Mouse (Mus musculus): Measurements from ENCODE around the gene Igsf11.

The Igsf11 gene

GRCm38 (mm10) chr16:38892371-38892770 lies at the start of gene Igsf11:
TSS of gene Igsf11 (plus strand) at chr16:38892671.
- DNase-seq (ENCODE audit: low read depth, low spot score), result no peak

- DNase-seq (ENCODE audit: low read depth, low spot score), result peak; percentile 40
Observed at GRCm38 (mm10) chr16:38858120-38858749, 34.2 kb upstream of the Igsf11 start.

- DNase-seq (ENCODE audit: low read depth, low spot score), result no peak
Observed at GRCm38 (mm10) chr16:38860548-38860947, 31.9 kb upstream of the Igsf11 start.

GRCm38 (mm10) chr16:38864358-38864757 lies 28.1 kb upstream of the Igsf11 start:
- no peak for DNase-seq (ENCODE audit: low read depth, low spot score)

- DNase-seq (ENCODE audit: low read depth, low spot score), result no peak
Observed at GRCm38 (mm10) chr16:38873231-38873630, 19.2 kb upstream of the Igsf11 start.

- DNase-seq (ENCODE audit: low read depth, low spot score), result no peak
Observed at GRCm38 (mm10) chr16:38874481-38874880, 18.0 kb upstream of the Igsf11 start.

- no peak for DNase-seq (ENCODE audit: low read depth, low spot score)
Observed at GRCm38 (mm10) chr16:38898816-38899425, 6.5 kb downstream of the Igsf11 start.

- no peak for DNase-seq (ENCODE audit: low read depth, low spot score)
Observed at GRCm38 (mm10) chr16:38900024-38900423, 7.6 kb downstream of the Igsf11 start.

- peak; percentile 82 for DNase-seq (ENCODE audit: low read depth, low spot score)
Observed at GRCm38 (mm10) chr16:38902111-38902778, 9.8 kb downstream of the Igsf11 start.

- no peak for DNase-seq (ENCODE audit: low read depth, low spot score)
Observed at GRCm38 (mm10) chr16:38903020-38903419, 10.5 kb downstream of the Igsf11 start.

- DNase-seq (ENCODE audit: low read depth, low spot score), result no peak
Observed at GRCm38 (mm10) chr16:38904202-38904601, 11.7 kb downstream of the Igsf11 start.

- DNase-seq (ENCODE audit: low read depth, low spot score), result no peak
Observed at GRCm38 (mm10) chr16:38905911-38906310, 13.4 kb downstream of the Igsf11 start.

- no peak for DNase-seq (ENCODE audit: low read depth, low spot score)
Observed at GRCm38 (mm10) chr16:38908304-38908703, 15.8 kb downstream of the Igsf11 start.

- no peak for DNase-seq (ENCODE audit: low read depth, low spot score)
Observed at GRCm38 (mm10) chr16:38909506-38909905, 17.0 kb downstream of the Igsf11 start.

GRCm38 (mm10) chr16:38910088-38910487 lies 17.6 kb downstream of the Igsf11 start:
- no peak for DNase-seq (ENCODE audit: low read depth, low spot score)

- no peak for DNase-seq (ENCODE audit: low read depth, low spot score)
Observed at GRCm38 (mm10) chr16:38915451-38915850, 23.0 kb downstream of the Igsf11 start.

GRCm38 (mm10) chr16:38916053-38916786 lies 23.7 kb downstream of the Igsf11 start:
- DNase-seq (ENCODE audit: low read depth, low spot score), result no peak

- no peak for DNase-seq (ENCODE audit: low read depth, low spot score)
Observed at GRCm38 (mm10) chr16:38916885-38917284, 24.4 kb downstream of the Igsf11 start.

- no peak for DNase-seq (ENCODE audit: low read depth, low spot score)
Observed at GRCm38 (mm10) chr16:38918121-38918520, 25.6 kb downstream of the Igsf11 start.

GRCm38 (mm10) chr16:38920488-38920887 lies 28.0 kb downstream of the Igsf11 start:
- DNase-seq (ENCODE audit: low read depth, low spot score), result no peak

- DNase-seq (ENCODE audit: low read depth, low spot score), result no peak
Observed at GRCm38 (mm10) chr16:38924940-38925339, 32.5 kb downstream of the Igsf11 start.

GRCm38 (mm10) chr16:38928760-38929159 lies 36.3 kb downstream of the Igsf11 start:
- DNase-seq (ENCODE audit: low read depth, low spot score), result no peak

Data from embryo, embryonic 11.5 days (tissue).